In the genomic region with DNA sequence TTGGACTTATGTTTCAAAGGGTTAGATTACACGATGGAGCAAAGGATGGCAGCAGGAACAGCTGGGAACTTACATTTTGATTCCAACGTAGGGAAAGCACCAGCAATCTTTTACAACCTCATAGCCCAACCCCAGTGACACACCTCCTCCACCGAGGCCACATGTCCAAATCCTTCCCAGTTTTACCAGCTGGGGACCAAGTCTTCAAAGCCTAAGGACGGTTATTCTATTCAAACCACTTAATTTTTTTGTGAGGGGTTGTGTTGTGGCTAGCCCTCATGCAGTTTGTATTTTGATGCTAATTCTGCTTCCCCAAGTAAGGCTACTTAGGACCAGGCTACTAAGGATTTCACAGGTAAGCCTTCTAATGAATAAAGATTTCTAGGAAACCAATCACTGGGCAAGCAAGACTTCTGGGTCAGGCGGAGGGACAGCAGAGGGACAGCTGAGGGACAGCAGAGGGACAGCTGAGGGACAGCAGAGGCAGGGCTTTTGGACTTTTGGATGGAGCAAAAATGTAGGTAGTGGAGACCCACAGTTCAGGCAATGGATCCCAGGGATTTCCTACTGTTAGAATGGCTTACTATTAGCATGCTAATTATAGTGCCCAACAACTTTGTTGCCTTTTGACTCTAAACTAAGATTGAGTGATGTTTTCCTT, we compare ENCODE assay signal across 22 mouse cellular contexts.
"Had no signal": no experiment of that assay in that cellular context is flagged by ENCODE, and none has a peak within 500 bp of the region (broad histone marks: within the 10 kb centered on the region; RNA-seq: fewer than 3 reads in every experiment).

No protein-coding gene starts in this region.

- H3K27me3 ChIP-seq: kidney, embryonic 15.5 days; limb, embryonic 13.5 days; liver, embryonic 12.5 days; liver, embryonic 15.5 days; lung, embryonic 15.5 days; megakaryocyte, embryonic 14.5 days; neural tube, embryonic 13.5 days; stomach, embryonic 15.5 days had no signal

- H3K9me3 ChIP-seq: kidney, embryonic 15.5 days; limb, embryonic 10.5 days; limb, embryonic 13.5 days; liver, embryonic 12.5 days; liver, embryonic 15.5 days; lung, embryonic 15.5 days; megakaryocyte, embryonic 14.5 days; midbrain, embryonic 10.5 days; neural tube, embryonic 13.5 days; stomach, embryonic 15.5 days had no signal

- DNase-seq: kidney, adult 8-10 months; kidney, postnatal 10 days; kidney, postnatal 36 days; liver; lung, adult 18-20 months; lung, postnatal 10 days; lung, postnatal 36 days; midbrain, embryonic 14.5 days; retina, postnatal 1 day; right cerebral cortex, postnatal 25 days; spleen, adult 18-20 months; thymus, postnatal 25 days had no signal

- H3K36me3 ChIP-seq: kidney, embryonic 15.5 days; limb, embryonic 10.5 days; limb, embryonic 13.5 days; liver, embryonic 12.5 days; liver, embryonic 15.5 days; lung, embryonic 15.5 days; neural tube, embryonic 13.5 days; stomach, embryonic 15.5 days had no signal

- H3K4me3 ChIP-seq: kidney, embryonic 15.5 days; limb, embryonic 10.5 days; limb, embryonic 13.5 days; liver, embryonic 12.5 days; liver, embryonic 15.5 days; lung, embryonic 15.5 days; megakaryocyte, embryonic 14.5 days; midbrain, embryonic 10.5 days; neural tube, embryonic 13.5 days; stomach, embryonic 15.5 days had no signal

- H3K9ac ChIP-seq: kidney, embryonic 15.5 days; limb, embryonic 13.5 days; liver, embryonic 12.5 days; liver, embryonic 15.5 days; lung, embryonic 15.5 days; neural tube, embryonic 13.5 days; stomach, embryonic 15.5 days had no signal

- H3K27ac ChIP-seq: kidney, embryonic 15.5 days; limb, embryonic 10.5 days; limb, embryonic 13.5 days; liver, embryonic 12.5 days; liver, embryonic 15.5 days; lung, embryonic 15.5 days; midbrain, embryonic 10.5 days; neural tube, embryonic 13.5 days; stomach, embryonic 15.5 days had no signal
